Comparison of ENCODE assay signal across 19 mouse cellular contexts in genomic region chr17:87103060-87103459, GRCm38 (mm10). TPM values are rescaled to one million over a fixed set of nuclear protein-coding genes. Genes with fewer than 3 reads are reported as not detected.
DNase-seq lines count a peak whose midpoint lies in the region; ATAC-seq and TF ChIP-seq lines count a peak whose summit lies in the region.
"Had no signal": no experiment of that assay in that cellular context is flagged by ENCODE, and none has a peak within 500 bp of the region (broad histone marks: within the 10 kb centered on the region; RNA-seq: fewer than 3 reads in every experiment).

No protein-coding gene starts in this region.

- TF ChIP-seq POLR2A in myocyte (IDR thresholded peaks at IDR 0.05; ENCODE audit: insufficient read length, low read depth) = no peak

- no peak overlapping the region for H3K9ac ChIP-seq in heart, embryonic 16.5 days (ENCODE audit: low read length)
- H3K9ac ChIP-seq in lung, embryonic 16.5 days (ENCODE audit: low read length) = no peak overlapping the region
- no peak overlapping the region for H3K9ac ChIP-seq in midbrain, embryonic 13.5 days (replicated peaks)
- H3K9ac ChIP-seq: embryonic facial prominence, embryonic 12.5 days; liver, embryonic 14.5 days; midbrain, embryonic 15.5 days; stomach, embryonic 15.5 days had no signal

- H3K27me3 ChIP-seq in heart, embryonic 16.5 days (ENCODE audit: control insufficient read depth, insufficient read depth, low read length) = no peaks in the 10 kb centered on the region
- H3K27me3 ChIP-seq in lung, embryonic 16.5 days (ENCODE audit: control insufficient read depth, insufficient read depth, low read depth, low read length) = no peaks in the 10 kb centered on the region
- no peaks in the 10 kb centered on the region for H3K27me3 ChIP-seq in myocyte (ENCODE audit: control insufficient read depth, insufficient read depth, insufficient read length)
- no peaks in the 10 kb centered on the region for H3K27me3 ChIP-seq in midbrain, embryonic 13.5 days
- H3K27me3 ChIP-seq: embryonic facial prominence, embryonic 12.5 days; midbrain, embryonic 15.5 days; stomach, embryonic 15.5 days had no signal

- no peak overlapping the region for H3K4me3 ChIP-seq in heart, embryonic 16.5 days (ENCODE audit: low read length)
- H3K4me3 ChIP-seq in lung, embryonic 16.5 days (ENCODE audit: low read length) = 0 out of 2 replicates have a peak overlapping the region, but pooled peaks have one; percentile 2
- H3K4me3 ChIP-seq in myocyte = no peak overlapping the region
- no peak overlapping the region for H3K4me3 ChIP-seq in midbrain, embryonic 13.5 days (replicated peaks)
- H3K4me3 ChIP-seq: embryonic facial prominence, embryonic 12.5 days; hindbrain, embryonic 10.5 days; left cerebral cortex, adult 2 months; midbrain, embryonic 15.5 days; stomach, embryonic 15.5 days had no signal

- intact Hi-C loops in heart, postnatal 36 days (cut with DNase I) = no loop called here

- H3K9me3 ChIP-seq in heart, embryonic 16.5 days (replicated peaks; ENCODE audit: control insufficient read depth, low read length) = no peaks in the 10 kb centered on the region
- no peaks in the 10 kb centered on the region for H3K9me3 ChIP-seq in lung, embryonic 16.5 days (ENCODE audit: control insufficient read depth, low read length)
- H3K9me3 ChIP-seq in midbrain, embryonic 13.5 days = no peaks in the 10 kb centered on the region
- H3K9me3 ChIP-seq: embryonic facial prominence, embryonic 12.5 days; midbrain, embryonic 15.5 days; stomach, embryonic 15.5 days had no signal

- 64% methylated on average over 5 of the region's 5 CpGs for WGBS in heart, embryonic 16.5 days
- 61% methylated on average over 5 of the region's 5 CpGs for WGBS in lung, embryonic 16.5 days
- WGBS in midbrain, embryonic 13.5 days = 83% methylated on average over 5 of the region's 5 CpGs

- no peaks in the 10 kb centered on the region for H3K36me3 ChIP-seq in heart, embryonic 16.5 days (ENCODE audit: control insufficient read depth, insufficient read depth)
- H3K36me3 ChIP-seq in lung, embryonic 16.5 days (ENCODE audit: control insufficient read depth, insufficient read depth, low read length) = no peaks in the 10 kb centered on the region
- no peaks in the 10 kb centered on the region for H3K36me3 ChIP-seq in myocyte (ENCODE audit: control insufficient read depth, insufficient read depth)
- H3K36me3 ChIP-seq in midbrain, embryonic 13.5 days = no peaks in the 10 kb centered on the region
- H3K36me3 ChIP-seq: embryonic facial prominence, embryonic 12.5 days; G1E; hindbrain, embryonic 10.5 days; midbrain, embryonic 15.5 days; stomach, embryonic 15.5 days had no signal

- peaks cover 4% of the 10 kb centered on the region for H3K79me2 ChIP-seq in myocyte (ENCODE audit: control insufficient read depth, insufficient read depth)

- H3K4me1 ChIP-seq in heart, embryonic 16.5 days (ENCODE audit: control insufficient read depth, insufficient read depth, low read length) = peaks cover 12% of the 10 kb centered on the region; the same call in 1 of the 2 replicates
- H3K4me1 ChIP-seq in lung, embryonic 16.5 days (replicated peaks; ENCODE audit: control insufficient read depth, insufficient read depth, low read length) = peaks cover 10% of the 10 kb centered on the region
- H3K4me1 ChIP-seq in midbrain, embryonic 13.5 days (replicated peaks) = peaks cover 7% of the 10 kb centered on the region; the same call in 1 of the 2 replicates

- H3K27ac ChIP-seq in heart, embryonic 16.5 days (ENCODE audit: low read length) = no peak overlapping the region
- no peak overlapping the region for H3K27ac ChIP-seq in lung, embryonic 16.5 days (ENCODE audit: low read length)
- no peak overlapping the region for H3K27ac ChIP-seq in midbrain, embryonic 13.5 days
- H3K27ac ChIP-seq: embryonic facial prominence, embryonic 12.5 days; hindbrain, embryonic 10.5 days; kidney, postnatal 0 days; left cerebral cortex, adult 2 months; liver, embryonic 14.5 days; macrophage; midbrain, embryonic 15.5 days; stomach, embryonic 15.5 days had no signal

- H3ac ChIP-seq in myocyte (ENCODE audit: control insufficient read depth, insufficient read length) = no peak overlapping the region

- no peak for DNase-seq in heart, postnatal 36 days
- no peak for DNase-seq in lung, postnatal 4 days
- peak; percentile 71 for DNase-seq in NIH3T3 (ENCODE audit: low read depth)
- DNase-seq in adrenal gland, postnatal 10 days = no peak
- DNase-seq: cerebellum, adult 2 months had no signal

- peak overlapping the region; percentile 8; the same call in 1 of the 2 replicates for H3K4me2 ChIP-seq in heart, embryonic 16.5 days (ENCODE audit: low read depth, low read length)
- H3K4me2 ChIP-seq in lung, embryonic 16.5 days (ENCODE audit: low read depth, low read length) = peak overlapping the region; percentile 21; the same call in 1 of the 2 replicates
- H3K4me2 ChIP-seq in myocyte (ENCODE audit: low read depth) = peak overlapping the region; percentile 75
- no peak overlapping the region for H3K4me2 ChIP-seq in midbrain, embryonic 13.5 days (replicated peaks)
- H3K4me2 ChIP-seq: embryonic facial prominence, embryonic 12.5 days; midbrain, embryonic 15.5 days; stomach, embryonic 15.5 days had no signal

- ATAC-seq in heart, embryonic 16.5 days (replicated peaks; ENCODE audit: extremely low read depth, insufficient read depth, low FRiP score) = no peak
- ATAC-seq in lung, embryonic 16.5 days (ENCODE audit: low read depth) = no peak
- ATAC-seq in midbrain, embryonic 13.5 days = no peak
- ATAC-seq: forebrain, embryonic 16.5 days; midbrain, embryonic 15.5 days had no signal

TF ChIP-seq in myocyte, 11 proteins besides CTCF, POLR2A, EP300 and RAD21:
- no peak for TF ChIP-seq REST (IDR thresholded peaks at IDR 0.05; ENCODE audit: insufficient read depth, insufficient read length)
- TF ChIP-seq MAX (IDR thresholded peaks at IDR 0.05; ENCODE audit: low read depth) = no peak
- no peak for TF ChIP-seq E2F4 (IDR thresholded peaks at IDR 0.05; ENCODE audit: insufficient read depth)
- no peak for TF ChIP-seq CEBPB (IDR thresholded peaks at IDR 0.05; ENCODE audit: insufficient read depth, poor library complexity, severe bottlenecking)
- TF ChIP-seq MYOD1 (IDR thresholded peaks at IDR 0.05; ENCODE audit: control insufficient read depth in 1 of 3, insufficient read length in 2 of 3, low read depth in 2 of 3) = no peak
- no peak for TF ChIP-seq USF1 (IDR thresholded peaks at IDR 0.05; ENCODE audit: low read depth)
- TF ChIP-seq SRF (IDR thresholded peaks at IDR 0.05; ENCODE audit: control insufficient read depth, insufficient read length, low read depth) = no peak
- no peak for TF ChIP-seq POLR2AphosphoS2 (IDR thresholded peaks at IDR 0.05; ENCODE audit: insufficient read length, low read depth)
- no peak for TF ChIP-seq MYOG (IDR thresholded peaks at IDR 0.05; ENCODE audit: control insufficient read depth in 1 of 3, insufficient read depth in 1 of 3, insufficient read length in 2 of 3, low read depth in 2 of 3)
- no peak for TF ChIP-seq TCF3 (IDR thresholded peaks at IDR 0.05; ENCODE audit: insufficient read length, low read depth)
- TF ChIP-seq TCF12 (IDR thresholded peaks at IDR 0.05; ENCODE audit: insufficient read depth, poor library complexity, severe bottlenecking) = no peak

RNA-seq across cellular contexts. Expression of gene Socs5, which starts 4.4 kb away (rescaled TPM):
- polyA plus RNA-seq in heart, embryonic 16.5 days (2015; fragmentation: Nextera tagmentation; extraction: Ambion mirVana) = 10.8 and 12.1 TPM in 2 replicates
- 10 to 100 TPM; 25.6 to 29.4 TPM for total RNA-seq in heart, postnatal 36 days (2021)
- polyA plus RNA-seq in lung, embryonic 16.5 days (2015; fragmentation: Nextera tagmentation; extraction: Ambion mirVana) = 10.5 and 11.6 TPM in 2 replicates
- 14.0 TPM for polyA plus RNA-seq in myocyte (2012; fragmentation: generic; extraction: Trizol)
- polyA plus RNA-seq in midbrain, embryonic 13.5 days (2015; fragmentation: Nextera tagmentation; extraction: Ambion mirVana) = 10.0 and 10.9 TPM in 2 replicates
- 10 to 100 TPM; 40.3 to 48.3 TPM for total RNA-seq in adrenal gland, postnatal 10 days (2021)
